Mouse (Mus musculus): ENCODE data around the gene Mrpl12. TPM values are rescaled to one million over a fixed set of nuclear protein-coding genes. Genes with fewer than 3 reads are reported as not detected.

The Mrpl12 gene
- polyA plus RNA-seq, 1 experiment from 2014 or later, result 133 TPM

GRCm38 (mm10) chr11:120498891-120499290 is 14.5 kb downstream of the Mrpl12 start:
- Histone ChIP-seq H3K27ac (replicated peaks) (0 out of 2 replicates have a peak overlapping the region, but pooled peaks have one; percentile 79), H3K36me3 (ENCODE audit: control insufficient read depth, insufficient read depth, low read length) (peaks cover 16% of the 10 kb centered on the region), H3K9me3 (ENCODE audit: control insufficient read depth, low read length) (no peaks in the 10 kb centered on the region), H3K27me3 (ENCODE audit: control insufficient read depth, insufficient read depth, low read length) (no peaks in the 10 kb centered on the region), H3K4me1 (replicated peaks; ENCODE audit: control insufficient read depth, insufficient read depth) (no peaks in the 10 kb centered on the region), H3K4me3 (ENCODE audit: low read depth, low read length) (no peak overlapping the region), H3K9ac (ENCODE audit: low read length) (no peak overlapping the region), H3K4me2 (replicated peaks; ENCODE audit: low read depth) (no peak overlapping the region)
- DNase-seq (ENCODE audit: low spot score), result no peak
- TF ChIP-seq EP300 (optimal IDR thresholded peaks at IDR 0.05), result no peak
- no peak for TF ChIP-seq CTCF (IDR thresholded peaks at IDR 0.05; ENCODE audit: low read depth)
- 82% methylated on average over 5 of the region's 5 CpGs for WGBS
- no peak for ATAC-seq (ENCODE audit: low FRiP score, low TSS enrichment)

GRCm38 (mm10) chr11:120499894-120500293 is 15.5 kb downstream of the Mrpl12 start:
- Histone ChIP-seq H3K9ac (ENCODE audit: low read length) (no peak overlapping the region), H3K27ac (replicated peaks) (peak overlapping the region; percentile 79), H3K4me1 (replicated peaks; ENCODE audit: control insufficient read depth, insufficient read depth) (no peaks in the 10 kb centered on the region), H3K36me3 (ENCODE audit: control insufficient read depth, insufficient read depth, low read length) (peaks cover 16% of the 10 kb centered on the region), H3K9me3 (ENCODE audit: control insufficient read depth, low read length) (no peaks in the 10 kb centered on the region), H3K27me3 (ENCODE audit: control insufficient read depth, insufficient read depth, low read length) (no peaks in the 10 kb centered on the region), H3K4me2 (replicated peaks; ENCODE audit: low read depth) (no peak overlapping the region), H3K4me3 (ENCODE audit: low read depth, low read length) (no peak overlapping the region)
- ATAC-seq (ENCODE audit: low FRiP score, low TSS enrichment) (peak; percentile 11; the same call in 1 of the 2 replicates), DNase-seq (ENCODE audit: low spot score) (no peak)
- TF ChIP-seq CTCF (IDR thresholded peaks at IDR 0.05; ENCODE audit: low read depth) (no peak), EP300 (optimal IDR thresholded peaks at IDR 0.05) (no peak)
- WGBS, result 65% methylated on average over 6 of the region's 6 CpGs

GRCm38 (mm10) chr11:120500357-120500756 is 15.9 kb downstream of the Mrpl12 start:
- Histone ChIP-seq H3K27ac (replicated peaks) (peak overlapping the region; percentile 79), H3K9me3 (ENCODE audit: control insufficient read depth, low read length) (no peaks in the 10 kb centered on the region), H3K36me3 (ENCODE audit: control insufficient read depth, insufficient read depth, low read length) (peaks cover 16% of the 10 kb centered on the region), H3K9ac (ENCODE audit: low read length) (peak overlapping the region; percentile 31; the same call in 1 of the 2 replicates), H3K4me3 (ENCODE audit: low read depth, low read length) (no peak overlapping the region), H3K4me1 (replicated peaks; ENCODE audit: control insufficient read depth, insufficient read depth) (no peaks in the 10 kb centered on the region), H3K27me3 (ENCODE audit: control insufficient read depth, insufficient read depth, low read length) (no peaks in the 10 kb centered on the region), H3K4me2 (replicated peaks; ENCODE audit: low read depth) (no peak overlapping the region)
- WGBS, result 14% methylated on average over 3 of the region's 3 CpGs
- peak; percentile 93 for DNase-seq (ENCODE audit: low spot score)
- peak; percentile 85 for ATAC-seq (ENCODE audit: low FRiP score, low TSS enrichment)
- TF ChIP-seq CTCF (IDR thresholded peaks at IDR 0.05; ENCODE audit: low read depth), result peak; percentile 1; the same call in 1 of the 2 replicates
- TF ChIP-seq EP300 (optimal IDR thresholded peaks at IDR 0.05), result peak; percentile 18

- DNase-seq (ENCODE audit: low spot score) (no peak), ATAC-seq (ENCODE audit: low FRiP score, low TSS enrichment) (no peak)
- H3K9ac ChIP-seq (ENCODE audit: low read length), result no peak overlapping the region
- no peak overlapping the region for H3K4me2 ChIP-seq (replicated peaks; ENCODE audit: low read depth)
- no peaks in the 10 kb centered on the region for H3K27me3 ChIP-seq (ENCODE audit: control insufficient read depth, insufficient read depth, low read length)
- WGBS, result 49% methylated on average over 6 of the region's 6 CpGs
- TF ChIP-seq CTCF (IDR thresholded peaks at IDR 0.05; ENCODE audit: low read depth) (no peak), EP300 (optimal IDR thresholded peaks at IDR 0.05) (no peak)
- no peaks in the 10 kb centered on the region for H3K9me3 ChIP-seq (ENCODE audit: control insufficient read depth, low read length)
- H3K4me3 ChIP-seq (ENCODE audit: low read depth, low read length), result no peak overlapping the region
- peaks cover 10% of the 10 kb centered on the region for H3K36me3 ChIP-seq (ENCODE audit: control insufficient read depth, insufficient read depth, low read length)
- no peaks in the 10 kb centered on the region for H3K4me1 ChIP-seq (replicated peaks; ENCODE audit: control insufficient read depth, insufficient read depth)
- peak overlapping the region; percentile 79 for H3K27ac ChIP-seq (replicated peaks)
Measured at GRCm38 (mm10) chr11:120501018-120501417, 16.6 kb downstream of the Mrpl12 start.

- 78% methylated on average over 4 of the region's 4 CpGs for WGBS
- no peaks in the 10 kb centered on the region for H3K9me3 ChIP-seq (ENCODE audit: control insufficient read depth, low read length)
- no peak for TF ChIP-seq EP300 (optimal IDR thresholded peaks at IDR 0.05)
- no peak for TF ChIP-seq CTCF (IDR thresholded peaks at IDR 0.05; ENCODE audit: low read depth)
- DNase-seq (ENCODE audit: low spot score) (no peak), ATAC-seq (ENCODE audit: low FRiP score, low TSS enrichment) (no peak)
- no peak overlapping the region for H3K4me2 ChIP-seq (replicated peaks; ENCODE audit: low read depth)
- no peaks in the 10 kb centered on the region for H3K4me1 ChIP-seq (replicated peaks; ENCODE audit: control insufficient read depth, insufficient read depth)
- H3K27me3 ChIP-seq (ENCODE audit: control insufficient read depth, insufficient read depth, low read length), result no peaks in the 10 kb centered on the region
- H3K27ac ChIP-seq (replicated peaks), result no peak overlapping the region
- no peak overlapping the region for H3K9ac ChIP-seq (ENCODE audit: low read length)
- H3K4me3 ChIP-seq (ENCODE audit: low read depth, low read length), result no peak overlapping the region
- H3K36me3 ChIP-seq (ENCODE audit: control insufficient read depth, insufficient read depth, low read length), result peaks cover 5% of the 10 kb centered on the region
Measured at GRCm38 (mm10) chr11:120501701-120502100, 17.3 kb downstream of the Mrpl12 start.

- Histone ChIP-seq H3K27ac (replicated peaks) (no peak overlapping the region), H3K27me3 (ENCODE audit: control insufficient read depth, insufficient read depth, low read length) (no peaks in the 10 kb centered on the region), H3K4me1 (replicated peaks; ENCODE audit: control insufficient read depth, insufficient read depth) (0 out of 2 replicates have a peak, but pooled peaks cover 5% of the 10 kb centered on the region), H3K36me3 (ENCODE audit: control insufficient read depth, insufficient read depth, low read length) (no peaks in the 10 kb centered on the region), H3K4me3 (ENCODE audit: low read depth, low read length) (no peak overlapping the region), H3K9ac (ENCODE audit: low read length) (no peak overlapping the region), H3K4me2 (replicated peaks; ENCODE audit: low read depth) (no peak overlapping the region), H3K9me3 (ENCODE audit: control insufficient read depth, low read length) (no peaks in the 10 kb centered on the region)
- TF ChIP-seq CTCF (IDR thresholded peaks at IDR 0.05; ENCODE audit: low read depth), result no peak
- TF ChIP-seq EP300 (optimal IDR thresholded peaks at IDR 0.05), result no peak
- DNase-seq (ENCODE audit: low spot score), result no peak
- 69% methylated on average over 3 of the region's 3 CpGs for WGBS
- ATAC-seq (ENCODE audit: low FRiP score, low TSS enrichment), result no peak
Measured at GRCm38 (mm10) chr11:120505661-120506060, 21.2 kb downstream of the Mrpl12 start.
